In the genomic region with DNA sequence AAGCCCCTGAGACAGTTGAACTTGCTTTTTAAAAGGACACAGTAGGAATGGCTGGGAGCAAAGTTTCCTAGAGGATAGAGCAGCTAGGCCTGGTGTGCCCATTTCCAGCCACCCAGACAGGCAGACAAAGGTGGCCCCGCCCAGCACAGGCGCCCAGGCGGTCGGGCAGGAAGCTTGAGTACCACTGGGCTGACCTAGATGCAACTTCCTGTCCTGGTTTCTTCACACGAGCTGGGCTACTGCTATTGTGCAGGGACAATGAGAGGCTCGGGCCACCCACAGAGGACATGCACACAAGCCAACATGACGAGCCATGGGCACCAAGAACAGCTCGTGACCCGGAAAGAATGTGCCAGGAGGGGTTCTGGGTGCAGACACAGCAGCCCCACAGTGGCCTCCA, we compare ENCODE assay signal across 7 mouse cellular contexts.
DNase-seq lines count a peak whose midpoint lies in the region; ATAC-seq and TF ChIP-seq lines count a peak whose summit lies in the region.

No protein-coding gene starts in this region.

- no peak for TF ChIP-seq CTCF in stomach, postnatal 0 days (IDR thresholded peaks at IDR 0.05; ENCODE audit: low read depth)

- no peaks in the 10 kb centered on the region for H3K9me3 ChIP-seq in stomach, embryonic 16.5 days (replicated peaks; ENCODE audit: control insufficient read depth, low read length)
- H3K9me3 ChIP-seq in stomach, postnatal 0 days (ENCODE audit: control insufficient read depth, low read length) = no peaks in the 10 kb centered on the region

- 0 out of 2 replicates have a peak, but pooled peaks have one; percentile 27 for ATAC-seq in stomach, embryonic 16.5 days (ENCODE audit: insufficient read depth, low FRiP score)
- no peak for ATAC-seq in stomach, postnatal 0 days (ENCODE audit: low FRiP score, low TSS enrichment)

- H3K27ac ChIP-seq in stomach, embryonic 16.5 days (ENCODE audit: low read length) = peak overlapping the region; percentile 9; the same call in 1 of the 2 replicates
- no peak overlapping the region for H3K27ac ChIP-seq in stomach, postnatal 0 days (replicated peaks)

- 61% methylated on average over 9 of the region's 9 CpGs for WGBS in stomach, embryonic 16.5 days
- WGBS in stomach, postnatal 0 days = 65% methylated on average over 9 of the region's 9 CpGs

- H3K9ac ChIP-seq in stomach, embryonic 16.5 days (ENCODE audit: low read length) = no peak overlapping the region
- H3K9ac ChIP-seq in stomach, postnatal 0 days (ENCODE audit: low read length) = no peak overlapping the region

- DNase-seq in stomach, postnatal 0 days (ENCODE audit: low spot score) = no peak
- peak; percentile 37 for DNase-seq in heart, adult 8-10 months (ENCODE audit: low spot score)
- peak; percentile 43 for DNase-seq in kidney, adult 18-20 months
- DNase-seq in lung, postnatal 10 days = peak; percentile 81
- peak; percentile 73 to 86 for DNase-seq in thymus, postnatal 36 days
- DNase-seq in right cerebral cortex, postnatal 14 days = no peak

- H3K36me3 ChIP-seq in stomach, embryonic 16.5 days (ENCODE audit: control insufficient read depth, insufficient read depth, low read length) = no peaks in the 10 kb centered on the region
- no peaks in the 10 kb centered on the region for H3K36me3 ChIP-seq in stomach, postnatal 0 days (ENCODE audit: control insufficient read depth, insufficient read depth, low read length)

- H3K27me3 ChIP-seq in stomach, embryonic 16.5 days (ENCODE audit: control insufficient read depth, insufficient read depth, low read length) = no peaks in the 10 kb centered on the region
- no peaks in the 10 kb centered on the region for H3K27me3 ChIP-seq in stomach, postnatal 0 days (ENCODE audit: control insufficient read depth, insufficient read depth, low read length)

- H3K4me2 ChIP-seq in stomach, embryonic 16.5 days (ENCODE audit: low read depth, low read length) = no peak overlapping the region
- H3K4me2 ChIP-seq in stomach, postnatal 0 days (replicated peaks; ENCODE audit: low read depth) = no peak overlapping the region

- no peak for TF ChIP-seq EP300 in stomach, postnatal 0 days (optimal IDR thresholded peaks at IDR 0.05)

- no peak overlapping the region for H3K4me3 ChIP-seq in stomach, embryonic 16.5 days (replicated peaks; ENCODE audit: low read length)
- H3K4me3 ChIP-seq in stomach, postnatal 0 days (ENCODE audit: low read depth, low read length) = no peak overlapping the region

- H3K4me1 ChIP-seq in stomach, embryonic 16.5 days (ENCODE audit: control insufficient read depth, insufficient read depth, low read length) = no peaks in the 10 kb centered on the region
- H3K4me1 ChIP-seq in stomach, postnatal 0 days (replicated peaks; ENCODE audit: control insufficient read depth, insufficient read depth) = no peaks in the 10 kb centered on the region

Comparison
In these comparisons a context has a peak if more than half of its experiments do, and no peak if none do; other contexts are left out.
1. DNase-seq: peak in heart, adult 8-10 months (single experiment), kidney, adult 18-20 months (single experiment), lung, postnatal 10 days (single experiment) and thymus, postnatal 36 days (2 of 2); none in stomach, postnatal 0 days (single experiment) and right cerebral cortex, postnatal 14 days (single experiment).